Mouse (Mus musculus): Measurements from ENCODE around the gene Trappc12.

Gene Trappc12

DNA sequence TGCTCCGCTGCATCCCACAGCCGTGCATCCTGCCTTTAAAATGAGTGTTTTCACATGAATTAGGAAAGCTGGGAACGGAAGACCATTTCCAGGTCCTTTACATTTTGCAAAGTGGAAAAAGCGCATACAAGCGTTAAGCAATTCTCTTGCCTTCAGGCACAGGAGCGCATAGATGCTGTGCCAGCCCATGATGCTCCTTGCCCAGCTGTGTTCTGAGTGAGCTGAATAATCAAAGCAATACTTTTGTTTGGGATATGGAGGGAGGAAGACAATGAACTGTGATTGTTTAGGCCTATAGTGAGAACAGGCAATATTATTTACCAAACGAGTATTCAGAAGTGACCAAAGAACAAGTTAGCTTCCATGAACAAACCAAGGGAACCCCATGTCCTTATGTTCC, 59.5 kb downstream of the Trappc12 start:
- in situ Hi-C loops (cut with MboI, MseI) = no loop called here

DNA sequence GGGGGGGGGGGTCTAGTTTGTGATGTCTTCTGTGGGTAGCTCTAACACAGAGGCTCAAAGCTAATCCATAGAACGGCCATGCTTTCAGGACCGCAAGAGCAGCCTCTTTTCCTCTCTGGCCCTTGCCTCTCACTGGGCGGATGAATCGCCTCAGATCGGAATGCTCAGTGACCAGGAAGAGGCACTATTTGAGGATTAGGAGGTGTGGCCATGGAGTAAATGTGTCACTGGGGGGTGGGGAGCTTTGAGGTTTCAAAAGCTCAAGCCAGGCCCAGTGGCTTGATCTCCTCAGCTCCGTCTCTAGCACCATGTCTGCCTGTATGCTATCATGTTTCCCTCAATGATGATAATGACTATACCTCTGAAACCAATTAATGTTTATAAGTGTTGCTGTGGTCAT, 61.3 kb downstream of the Trappc12 start:
- in situ Hi-C loops (cut with MboI, MseI) = no loop called here

DNA sequence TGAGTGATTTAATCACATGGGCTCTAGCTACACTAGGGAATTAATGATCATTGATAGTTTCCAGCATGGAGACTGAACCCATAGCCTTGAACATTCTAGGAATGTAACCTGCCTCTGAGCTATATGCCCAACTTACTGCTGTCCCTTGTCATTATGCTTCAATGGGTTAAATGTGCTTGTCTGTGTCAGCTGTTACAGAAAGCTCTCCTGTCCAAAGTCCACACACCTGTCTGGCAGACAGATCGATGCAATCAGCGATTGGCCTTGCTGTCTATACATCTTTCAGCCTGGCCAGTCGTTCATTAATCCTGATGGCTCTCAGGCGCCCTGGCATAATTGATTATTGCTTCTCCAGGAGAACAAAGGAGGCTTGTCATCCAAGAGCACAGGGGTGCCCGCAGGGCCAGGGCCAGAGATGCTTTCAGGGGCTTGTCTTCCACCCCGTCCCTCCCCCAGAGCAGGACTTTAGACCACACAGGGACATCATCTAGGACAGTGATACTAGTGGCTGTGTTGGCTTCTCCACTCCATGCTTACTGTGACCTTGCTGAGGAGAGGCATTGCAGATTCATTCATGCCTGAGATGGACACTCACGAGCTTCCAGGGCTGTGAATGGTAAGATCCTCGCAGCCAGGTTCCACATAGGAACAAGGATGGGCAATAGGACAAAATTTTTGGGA, 63.9 kb downstream of the Trappc12 start:
- in situ Hi-C loops (cut with MboI, MseI) = no loop called here

DNA sequence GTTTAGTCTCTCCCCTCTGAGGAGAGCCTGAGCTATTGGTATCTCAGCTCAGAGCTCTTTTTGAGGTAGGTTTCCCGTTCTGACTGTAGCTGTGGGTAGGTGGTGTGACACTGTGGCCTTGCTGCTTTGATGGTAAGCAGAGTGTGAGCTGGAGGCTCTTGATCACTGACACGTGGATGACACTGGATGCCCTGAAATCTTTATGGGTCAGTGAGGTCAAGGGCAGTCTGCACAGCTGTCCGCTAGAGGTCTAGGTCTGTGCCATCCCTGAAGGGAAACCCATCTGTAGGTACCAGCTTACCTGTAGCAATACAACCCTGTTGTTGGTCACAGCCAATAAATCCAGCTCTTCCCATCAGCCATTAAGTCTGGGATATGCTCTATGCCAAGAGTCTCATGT, 64.5 kb downstream of the Trappc12 start:
- in situ Hi-C loops (cut with MboI, MseI) = no loop called here

DNA sequence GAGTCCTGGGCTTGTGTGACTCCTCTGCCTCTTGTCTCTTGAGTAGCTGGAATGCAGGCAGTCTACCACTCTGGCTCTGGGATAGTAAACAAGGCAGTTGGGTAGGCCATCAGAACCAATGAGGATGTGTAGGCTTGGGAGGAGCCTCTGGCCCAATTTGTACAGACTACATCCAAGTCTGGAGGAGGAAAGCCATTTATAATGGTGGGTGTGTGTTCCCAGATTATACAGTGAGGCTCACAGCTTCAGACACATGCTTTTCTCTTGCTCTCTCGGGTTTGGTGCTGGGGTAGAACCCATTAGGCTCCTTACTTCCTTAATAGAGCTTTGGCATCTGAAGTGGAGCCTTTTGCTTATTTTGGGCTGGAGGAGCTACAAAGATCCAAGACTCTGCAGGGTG, 65.6 kb downstream of the Trappc12 start:
- in situ Hi-C loops (cut with MboI, MseI) = no loop called here

DNA sequence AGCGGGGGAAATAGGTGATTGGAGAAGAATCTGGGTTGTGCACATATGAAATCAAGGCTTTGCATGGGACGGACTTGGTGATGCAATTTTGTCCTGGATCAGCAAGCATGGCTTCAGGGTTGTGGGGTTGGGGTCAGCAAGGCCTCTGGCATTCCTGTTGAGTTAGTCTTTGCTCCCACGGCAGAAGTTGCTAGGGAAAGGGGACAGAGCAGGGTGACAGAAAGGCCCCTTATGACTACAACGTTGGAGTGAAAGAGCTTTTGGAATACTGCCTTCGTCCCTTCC, 74.4 kb downstream of the Trappc12 start:
- in situ Hi-C loops (cut with MboI, MseI) = loop anchor here (5.0 kb wide), 1 partner anchor 39 kb away; the partner anchor contains the start of gene Rps7

DNA sequence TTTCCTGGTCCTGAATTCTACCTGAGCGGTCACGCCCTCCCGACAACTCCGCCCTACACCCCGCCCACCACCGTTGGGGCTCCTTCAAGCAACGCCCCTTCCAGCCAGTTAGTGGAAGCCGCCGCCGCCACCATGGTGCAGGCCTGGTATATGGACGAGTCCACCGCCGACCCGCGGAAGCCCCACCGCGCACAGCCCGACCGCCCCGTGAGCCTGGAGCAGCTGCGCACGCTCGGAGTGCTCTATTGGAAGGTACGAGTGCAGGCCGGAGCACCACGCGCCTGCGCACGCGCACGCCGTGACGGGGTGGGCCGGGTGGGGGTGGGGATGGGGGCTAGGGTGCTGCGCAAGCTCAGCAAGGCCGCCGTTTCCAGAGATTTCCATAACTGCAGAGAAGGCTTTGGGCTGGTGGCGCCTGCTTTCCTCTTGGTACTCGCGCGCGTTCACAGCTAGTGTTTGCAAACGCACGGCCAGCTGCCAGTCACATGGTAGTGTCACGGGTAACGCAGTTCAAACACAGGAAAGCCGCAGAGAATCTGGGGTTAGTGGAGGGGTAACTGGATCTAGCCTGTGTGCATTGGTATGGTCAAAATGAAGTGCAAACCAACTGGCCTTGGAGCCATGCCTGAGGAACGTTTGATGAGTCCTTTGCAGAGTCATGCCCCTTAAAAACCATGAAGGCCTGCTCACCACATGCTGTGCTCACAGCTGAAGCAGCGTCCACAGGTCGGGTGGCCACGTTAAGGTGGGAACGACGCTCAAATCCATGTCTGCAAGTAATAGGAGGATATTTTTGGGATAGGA, 74.9 kb downstream of the Trappc12 start, which contains the start of gene Adi1:
Gene Adi1, plus strand, starts transcription at position 111 of the 804 bp plus-strand sequence.
- in situ Hi-C loops (cut with MboI, MseI) = loop anchor here (5.0 kb wide), 1 partner anchor 38 kb away; the partner anchor contains the start of gene Rps7

DNA sequence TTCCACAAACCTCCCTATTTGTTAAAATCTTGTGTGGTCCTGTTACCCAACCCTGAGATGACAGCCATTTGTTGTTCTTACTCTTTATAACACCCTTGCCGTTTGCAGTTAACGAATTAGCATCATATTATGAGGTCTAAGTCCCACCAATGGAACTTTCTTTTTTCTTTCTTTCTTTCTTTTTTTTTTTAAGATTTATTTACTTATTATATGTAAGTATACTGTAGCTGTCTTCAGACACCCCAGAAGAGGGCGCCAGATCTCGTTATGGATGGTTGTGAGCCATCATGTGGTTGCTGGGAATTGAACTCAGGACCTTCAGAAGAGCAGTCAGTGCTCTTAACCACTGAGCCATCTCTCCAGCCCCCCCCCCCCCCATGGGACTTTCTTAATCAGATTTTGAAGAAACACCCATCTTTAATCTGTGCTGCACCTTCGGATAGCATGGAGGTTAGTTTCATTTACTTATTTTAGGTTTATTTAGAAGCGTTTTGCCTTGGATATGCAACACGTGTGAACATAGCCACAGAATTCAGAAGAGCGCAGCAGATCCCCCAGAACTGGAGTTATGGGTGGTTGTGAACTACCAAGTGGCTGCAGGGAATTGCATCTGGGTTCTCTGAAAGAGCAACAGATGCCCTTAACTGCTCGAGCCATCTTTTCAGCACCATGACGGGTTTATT, 76.1 kb downstream of the Trappc12 start:
- in situ Hi-C loops (cut with MboI, MseI) = no loop called here

DNA sequence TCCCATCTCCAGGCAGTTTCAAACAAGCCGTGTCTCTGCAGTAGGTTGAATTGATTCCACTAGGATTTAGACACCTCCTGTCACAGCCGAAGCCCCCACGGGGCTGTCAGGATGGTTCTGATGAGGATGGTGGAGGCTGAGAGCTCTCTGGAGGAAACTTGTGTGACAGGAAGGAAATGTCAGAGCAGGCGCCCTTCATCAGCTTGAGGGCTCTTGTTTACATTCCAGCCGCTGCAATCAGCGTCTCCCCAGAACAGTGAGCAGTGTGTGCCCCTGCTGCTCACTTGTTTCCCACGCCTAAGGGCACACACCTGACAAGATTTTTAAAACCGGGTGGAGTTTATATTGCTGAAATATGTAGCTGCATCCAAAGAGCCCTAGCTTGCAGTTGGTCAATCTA, 83.0 kb downstream of the Trappc12 start:
- in situ Hi-C loops (cut with MboI, MseI) = no loop called here

DNA sequence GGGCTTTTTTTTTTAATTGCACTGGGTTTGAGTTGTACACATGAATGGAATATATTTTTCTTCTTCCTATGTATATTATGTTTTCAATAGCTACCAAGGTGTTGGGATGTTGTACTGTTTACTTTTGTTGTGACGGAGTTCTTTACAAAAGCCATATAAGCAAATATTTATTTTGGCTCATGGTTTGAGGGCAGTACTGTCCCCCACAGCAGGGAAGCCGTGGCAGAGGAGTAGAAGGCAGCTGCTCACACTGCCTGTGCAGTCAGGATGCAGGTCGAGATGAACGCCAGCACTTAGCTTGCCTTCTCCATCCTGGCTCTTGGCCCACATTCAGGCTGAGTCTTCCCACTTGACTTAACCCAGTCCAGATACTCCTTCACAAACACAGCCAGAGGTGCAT, 83.5 kb downstream of the Trappc12 start:
- in situ Hi-C loops (cut with MboI, MseI) = no loop called here

DNA sequence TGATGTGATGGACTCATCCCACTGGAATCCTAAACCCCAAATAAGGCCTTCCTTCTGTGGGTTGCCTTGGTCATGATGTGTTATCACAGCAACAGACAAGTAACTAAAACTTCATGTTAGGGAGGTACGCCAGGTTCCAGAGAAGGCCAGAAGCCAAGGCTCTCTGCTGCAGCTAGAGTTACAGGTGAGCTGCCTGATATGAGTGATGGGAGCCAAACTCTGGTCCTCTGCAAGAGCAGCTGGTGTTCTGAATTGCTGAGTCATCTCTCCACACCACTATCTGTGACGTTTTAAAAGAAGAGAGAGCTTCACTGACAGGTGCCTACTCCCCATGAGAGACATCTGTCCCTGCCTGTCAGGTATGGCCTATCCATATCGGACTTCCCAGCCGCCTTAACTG, 87.6 kb downstream of the Trappc12 start:
- in situ Hi-C loops (cut with MboI, MseI) = no loop called here

DNA sequence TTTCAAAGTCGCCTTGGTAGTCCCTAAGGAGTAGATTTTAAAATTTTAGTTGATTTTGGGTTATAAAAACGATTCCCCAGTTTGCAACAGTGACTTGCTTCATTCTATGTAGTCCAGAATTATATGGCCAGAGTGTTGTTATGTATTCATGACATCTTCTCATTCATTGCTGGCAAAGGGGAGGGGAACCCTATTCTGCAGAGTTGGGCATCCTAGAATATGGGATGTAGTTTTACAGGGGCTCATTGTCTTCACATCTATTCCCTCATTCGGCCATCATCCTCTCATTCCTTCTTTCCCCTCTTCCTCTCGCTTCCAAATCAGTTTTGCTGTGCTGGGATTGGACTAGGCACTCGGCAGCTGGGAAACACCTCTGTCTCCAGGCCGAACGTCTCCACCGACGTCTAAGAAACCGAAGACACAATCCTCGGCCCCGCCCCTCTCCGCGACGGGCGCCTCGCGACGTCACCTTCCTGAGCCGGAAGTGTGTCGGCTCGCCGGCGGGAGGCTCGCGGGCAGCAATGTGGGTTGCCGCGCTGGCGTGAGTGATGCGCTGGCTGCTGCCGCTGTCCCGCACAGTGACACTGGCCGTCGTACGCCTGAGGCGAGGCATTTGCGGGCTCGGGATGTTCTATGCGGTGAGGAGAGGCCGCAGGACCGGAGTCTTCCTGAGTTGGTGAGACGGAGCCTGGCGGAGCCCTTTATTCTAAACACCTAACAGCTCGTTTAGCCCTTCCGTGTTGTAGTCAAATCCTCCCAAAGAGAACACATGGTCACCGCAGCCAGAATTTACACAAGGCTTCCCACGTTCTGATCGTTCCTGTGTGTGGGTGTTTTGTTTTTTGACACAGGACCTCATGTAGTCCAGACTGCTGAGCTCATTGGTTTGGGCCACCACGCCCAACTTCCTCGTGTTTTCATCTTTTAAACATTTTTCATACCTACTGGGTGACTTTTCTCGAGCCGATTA, 100.8 kb downstream of the Trappc12 start, which contains the start of gene Rnaseh1:
Gene Rnaseh1, plus strand, starts transcription at position 462 of the 970 bp plus-strand sequence.
- in situ Hi-C loops (cut with MboI, MseI) = no loop called here

All from T-helper 2 cell (primary cell).